Mouse (Mus musculus) G1E (cell line): ENCODE data around the gene Bend3. TPM values are rescaled to one million over a fixed set of nuclear protein-coding genes. Genes with fewer than 3 reads are reported as not detected.
"Not testable (repeated sequence)": the region's sequence is repeated elsewhere in the genome, so short reads cannot be mapped to it uniquely, and the experiment has no call there.

Experiments
- ATAC-seq: 2 replicates; pipeline ENCODE4 v1.8.0; 2016; ENCODE audit warnings: mild to moderate bottlenecking; ENCODE audit not compliant: insufficient number of reproducible peaks, poor library complexity, low FRiP score, severe bottlenecking; ENCODE audit errors: extremely low read depth
- DNase-seq: peaks from one replicate; pipeline ENCODE4 v3.0.0; 2012; ENCODE audit warnings: low spot score
- H3K27me3 ChIP-seq: 2 replicates; pipeline ENCODE4 v1.6.1; 2012; ENCODE audit warnings: mild to moderate bottlenecking, low read length, inconsistent platforms; ENCODE audit not compliant: insufficient read depth
- H3K36me3 ChIP-seq: replicated peaks from 2 replicates; pipeline ENCODE3; 2012; ENCODE audit warnings: mild to moderate bottlenecking, inconsistent platforms
- H3K4me1 ChIP-seq: 2 replicates; pipeline ENCODE4 v1.6.1; 2012; ENCODE audit warnings: low read depth, low read length, inconsistent platforms, mixed read lengths; ENCODE audit not compliant: insufficient read depth
- H3K4me3 ChIP-seq: 2 replicates; pipeline ENCODE4 v1.5.1; 2012; ENCODE audit warnings: low read depth, mild to moderate bottlenecking, inconsistent platforms, low read length, moderate library complexity, mixed read lengths
- H3K9me3 ChIP-seq: replicated peaks from 2 replicates; pipeline ENCODE4 v1.6.1; 2012; ENCODE audit warnings: inconsistent platforms
- CTCF ChIP-seq: IDR thresholded peaks from 2 replicates; pipeline ENCODE4 v1.5.1; 2012; ENCODE audit warnings: low read depth, low read length, inconsistent platforms, mixed read lengths
- GATA1 ChIP-seq: IDR thresholded peaks from 2 replicates; pipeline ENCODE4 v1.6.1; 2012; ENCODE audit warnings: borderline replicate concordance, low read length, inconsistent platforms, mixed read lengths
- GATA2 ChIP-seq: IDR thresholded peaks from 2 replicates; pipeline ENCODE4 v1.6.1; 2012; ENCODE audit warnings: low read depth, low read length, inconsistent platforms, borderline replicate concordance
- POLR2AphosphoS5 ChIP-seq: IDR thresholded peaks from 2 replicates; pipeline ENCODE4 v1.6.1; 2012; ENCODE audit warnings: low read depth, low read length, inconsistent platforms; ENCODE audit not compliant: insufficient replicate concordance
- TAL1 ChIP-seq: conservative IDR thresholded peaks from 2 replicates; pipeline ENCODE4 v1.6.1; 2012; ENCODE audit warnings: low read depth, low read length, inconsistent platforms, mixed read lengths
- polyA plus RNA-seq: library from polyadenylated mRNA; stranded (reverse); fragments of >175 nt; gene quantifications from 2 replicates; pipeline ENCODE4 v1.2.3, GENCODE M21; 2012
- total RNA-seq, 2 experiments: library from RNA; stranded (forward) in 1 of 2; stranded (reverse) in 1 of 2; fragments of 200-1000 nt in 1 of 2; fragments of >200 nt in 1 of 2; fragmentation: Nextera tagmentation in 1 of 2; gene quantifications; 2 replicates each; pipeline ENCODE4 v1.2.3; 2014 to 2017

Bend3 gene
- total and polyA plus RNA-seq, 3 experiments = 4.8 to 13.8 (median 7.2) TPM

DNA sequence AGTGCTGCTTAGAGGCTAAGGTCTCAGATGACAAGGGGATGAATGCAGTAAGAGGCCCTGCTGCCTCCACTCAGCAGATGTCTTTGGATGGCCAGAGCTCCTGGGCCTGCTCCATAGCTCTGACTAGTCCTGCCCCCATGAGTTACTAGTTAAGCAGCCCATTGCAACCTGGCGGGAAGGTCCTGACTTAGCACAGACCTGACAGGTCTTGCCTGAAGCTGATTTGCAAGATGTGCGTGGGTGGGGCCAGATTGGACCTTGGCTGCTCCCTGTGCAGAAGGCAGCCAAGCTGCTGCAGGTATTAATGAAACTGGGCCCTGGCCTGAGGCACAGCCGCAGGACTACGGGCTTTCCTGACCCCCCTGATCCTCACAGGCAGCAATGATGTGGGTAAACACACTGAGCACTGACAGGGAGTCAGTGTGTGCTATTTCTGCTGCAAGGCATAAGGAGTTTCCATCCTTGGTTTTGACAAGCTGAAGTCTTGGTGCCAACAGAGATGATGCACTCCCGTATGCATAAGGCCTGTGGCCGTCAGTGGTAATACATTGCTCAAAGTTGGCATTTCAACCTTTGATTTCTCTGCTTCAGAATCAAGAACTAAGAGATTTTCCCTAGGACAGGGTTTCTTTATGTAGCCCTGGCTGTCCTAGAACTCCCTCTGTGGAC is 38.5 kb downstream of the Bend3 start:
- no peak overlapping the region for H3K4me3 ChIP-seq
- no peak for TF ChIP-seq TAL1
- TF ChIP-seq CTCF = no peak
- no peak for TF ChIP-seq POLR2AphosphoS5
- peaks cover 33% of the 10 kb centered on the region for H3K36me3 ChIP-seq
- no peaks in the 10 kb centered on the region for H3K4me1 ChIP-seq
- ATAC-seq (no peak), DNase-seq (no peak)
- H3K27me3 ChIP-seq = no peaks in the 10 kb centered on the region
- H3K9me3 ChIP-seq = no peaks in the 10 kb centered on the region

GRCm38 (mm10) chr10:43517836-43518235 is 39.2 kb downstream of the Bend3 start:
- H3K9me3 ChIP-seq = no peaks in the 10 kb centered on the region
- no peaks in the 10 kb centered on the region for H3K4me1 ChIP-seq
- H3K4me3 ChIP-seq = no peak overlapping the region
- DNase-seq (no peak), ATAC-seq (no peak)
- TF ChIP-seq POLR2AphosphoS5 = no peak
- no peak for TF ChIP-seq TAL1
- TF ChIP-seq CTCF = no peak
- no peak for TF ChIP-seq GATA1
- no peak for TF ChIP-seq GATA2
- H3K27me3 ChIP-seq = no peaks in the 10 kb centered on the region
- H3K36me3 ChIP-seq = peaks cover 28% of the 10 kb centered on the region

DNA sequence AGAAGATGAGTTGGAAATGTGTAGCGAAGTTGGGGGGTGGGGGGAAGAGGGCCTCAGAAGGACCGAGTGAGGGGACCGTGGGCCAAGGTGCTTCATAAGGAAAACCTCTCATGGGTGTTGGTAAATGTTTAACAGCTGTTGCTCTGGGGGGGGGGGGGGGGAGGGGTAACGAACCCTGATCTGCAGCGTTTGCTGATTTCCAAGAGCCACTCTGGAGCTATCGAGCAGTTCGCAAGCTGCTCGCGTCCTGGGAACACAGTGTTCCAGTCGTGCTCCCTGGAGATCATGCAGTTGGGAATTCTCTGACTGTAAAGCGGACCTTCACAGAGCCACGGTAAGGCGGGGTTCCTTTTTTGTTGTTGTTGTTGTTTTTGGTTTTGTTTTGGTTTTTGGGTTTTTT is 39.7 kb downstream of the Bend3 start:
- ATAC-seq = no peak
- Histone ChIP-seq H3K27me3 (no peaks in the 10 kb centered on the region), H3K4me3 (no peak overlapping the region), H3K4me1 (no peaks in the 10 kb centered on the region), H3K9me3 (no peaks in the 10 kb centered on the region), H3K36me3 (peaks cover 23% of the 10 kb centered on the region)
- DNase-seq = no peak
- no peak for TF ChIP-seq GATA1
- no peak for TF ChIP-seq CTCF
- no peak for TF ChIP-seq TAL1
- TF ChIP-seq POLR2AphosphoS5 = no peak
- no peak for TF ChIP-seq GATA2

DNA sequence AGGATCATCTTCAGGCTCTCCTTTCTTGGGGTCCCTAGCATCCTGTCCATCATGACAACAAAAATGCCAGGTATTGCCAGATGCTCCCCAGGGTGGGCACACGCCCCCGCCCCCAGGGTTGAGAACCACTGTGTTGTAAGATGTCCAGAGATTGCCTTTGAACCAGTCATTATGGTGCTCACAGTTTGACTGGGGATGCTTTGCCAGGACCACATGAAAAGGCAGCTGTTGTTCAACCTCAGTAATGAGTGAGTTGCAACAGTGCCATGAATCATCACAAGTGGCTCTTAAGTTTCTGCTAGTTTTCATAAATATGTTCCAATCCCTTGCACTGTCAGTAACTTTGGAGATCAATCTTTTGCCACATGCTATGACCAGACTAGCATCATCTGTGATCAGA is 41.3 kb downstream of the Bend3 start:
- TF ChIP-seq POLR2AphosphoS5 (no peak), TAL1 (no peak), GATA2 (no peak), CTCF (no peak), GATA1 (no peak)
- Histone ChIP-seq H3K27me3 (no peaks in the 10 kb centered on the region), H3K4me1 (no peaks in the 10 kb centered on the region), H3K36me3 (peaks cover 18% of the 10 kb centered on the region), H3K9me3 (no peaks in the 10 kb centered on the region), H3K4me3 (no peak overlapping the region)
- ATAC-seq = no peak
- DNase-seq = no peak

DNA sequence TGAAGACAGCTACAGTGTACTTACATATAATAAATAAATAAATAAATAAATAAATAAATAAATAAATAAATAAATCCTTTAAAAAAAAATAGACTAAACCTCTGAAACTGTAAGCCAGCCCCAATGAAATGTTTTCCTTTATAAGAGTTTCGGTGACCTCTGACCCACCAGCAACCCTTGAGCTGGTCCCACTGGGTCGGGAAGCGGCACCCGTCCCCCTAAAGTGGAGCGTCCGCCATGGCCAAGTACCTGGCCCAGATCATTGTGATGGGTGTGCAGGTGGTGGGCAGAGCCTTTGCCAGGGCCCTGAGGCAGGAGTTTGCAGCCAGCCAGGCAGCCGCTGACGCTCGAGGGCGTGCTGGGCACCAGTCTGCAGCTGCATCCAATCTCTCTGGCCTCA is 45.3 kb downstream of the Bend3 start, which contains the start of gene Gm9803:
Gm9803 (plus strand) TSS at position 154 of the 400 bp plus-strand sequence.
- not testable (repeated sequence) for H3K9me3 ChIP-seq, H3K4me1 ChIP-seq, DNase-seq, H3K27me3 ChIP-seq, H3K4me3 ChIP-seq, ATAC-seq
- H3K36me3 ChIP-seq = peaks cover 38% of the 10 kb centered on the region

DNA sequence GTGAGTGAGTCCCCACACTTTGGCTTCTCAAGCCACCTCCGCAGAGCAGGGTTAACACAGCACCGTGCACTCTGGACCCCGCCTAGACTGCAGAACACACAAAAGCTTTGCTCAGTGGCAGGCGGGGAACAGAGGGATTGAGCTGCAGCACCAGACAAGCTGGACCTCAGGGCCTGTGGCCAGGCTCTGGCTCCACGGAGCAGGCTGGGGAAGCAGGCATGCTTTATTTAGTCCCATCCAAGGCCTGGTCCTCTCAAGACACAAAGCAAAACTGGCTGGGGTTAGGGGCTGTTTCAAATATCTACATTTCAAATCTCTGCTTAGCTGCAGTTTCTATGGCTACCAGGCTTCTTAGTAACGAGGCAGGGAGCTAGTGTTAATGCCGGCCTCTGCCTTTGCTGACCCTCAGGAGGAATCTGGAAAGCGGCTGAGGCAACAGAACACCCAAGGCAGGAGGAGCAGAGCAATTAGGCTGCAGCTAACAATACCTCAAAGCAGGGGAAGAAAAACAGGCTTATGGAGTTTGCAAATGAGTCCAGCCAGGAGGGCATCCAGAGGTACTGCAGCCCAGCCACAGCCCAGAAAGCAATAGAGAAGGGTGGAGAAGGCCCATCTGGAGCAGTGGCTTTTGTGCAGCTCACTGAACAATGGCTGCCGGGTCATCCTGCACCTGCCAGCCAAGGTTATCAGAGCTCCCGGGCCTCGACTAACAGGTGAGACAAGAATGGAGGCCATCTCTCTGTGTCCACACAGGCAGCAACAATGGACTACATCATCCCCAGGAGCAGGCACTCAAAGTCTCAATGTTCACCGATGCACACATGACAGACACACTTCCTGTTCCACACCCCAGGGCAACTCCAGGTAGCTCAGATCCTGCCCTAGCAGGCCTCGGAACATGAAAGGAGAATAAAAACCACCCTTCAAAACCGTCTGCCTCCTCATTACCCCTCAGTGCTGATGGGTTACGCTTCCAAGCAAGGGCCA is 48.9 kb downstream of the Bend3 start:
- Histone ChIP-seq H3K4me1 (no peaks in the 10 kb centered on the region), H3K36me3 (peaks cover 71% of the 10 kb centered on the region), H3K4me3 (no peak overlapping the region), H3K9me3 (no peaks in the 10 kb centered on the region), H3K27me3 (no peaks in the 10 kb centered on the region)
- DNase-seq (no peak), ATAC-seq (no peak)
- TF ChIP-seq POLR2AphosphoS5 = no peak
- TF ChIP-seq GATA1 = no peak
- no peak for TF ChIP-seq CTCF
- TF ChIP-seq GATA2 = no peak
- TF ChIP-seq TAL1 = no peak
